Mouse (Mus musculus): Measurements from ENCODE around the gene Immp2l. TPM values are rescaled to one million over a fixed set of nuclear protein-coding genes. Genes with fewer than 3 reads are reported as not detected.

Gene Immp2l
- polyA plus RNA-seq, 1 experiment from 2014 or later, result 16.3 TPM

- H3K27ac ChIP-seq (ENCODE audit: low read length), result no peak overlapping the region
- 0 out of 2 replicates have a peak, but pooled peaks cover 3% of the 10 kb centered on the region for H3K9me3 ChIP-seq (replicated peaks; ENCODE audit: control insufficient read depth, low read length)
- H3K27me3 ChIP-seq (ENCODE audit: control insufficient read depth, insufficient read depth, low read length), result no peaks in the 10 kb centered on the region
- WGBS, result 87% methylated on average over 1 of the region's 1 CpGs
- no peak overlapping the region for H3K9ac ChIP-seq (ENCODE audit: low read length)
- ATAC-seq (ENCODE audit: insufficient read depth, low FRiP score), result no peak
- H3K4me3 ChIP-seq (replicated peaks; ENCODE audit: low read length), result no peak overlapping the region
- no peaks in the 10 kb centered on the region for H3K36me3 ChIP-seq (ENCODE audit: control insufficient read depth, insufficient read depth, low read length)
- no peaks in the 10 kb centered on the region for H3K4me1 ChIP-seq (ENCODE audit: control insufficient read depth, insufficient read depth, low read length)
- H3K4me2 ChIP-seq (ENCODE audit: low read depth, low read length), result no peak overlapping the region
These were observed 58.0 kb downstream of the Immp2l start for GRCm38 (mm10) chr12:41081843-41082242.

GRCm38 (mm10) chr12:41084370-41085089 is 60.6 kb downstream of the Immp2l start:
- Histone ChIP-seq H3K9me3 (replicated peaks; ENCODE audit: control insufficient read depth, low read length) (0 out of 2 replicates have a peak, but pooled peaks cover 3% of the 10 kb centered on the region), H3K27ac (ENCODE audit: low read length) (no peak overlapping the region), H3K9ac (ENCODE audit: low read length) (no peak overlapping the region), H3K27me3 (ENCODE audit: control insufficient read depth, insufficient read depth, low read length) (no peaks in the 10 kb centered on the region), H3K36me3 (ENCODE audit: control insufficient read depth, insufficient read depth, low read length) (no peaks in the 10 kb centered on the region), H3K4me2 (ENCODE audit: low read depth, low read length) (no peak overlapping the region), H3K4me3 (replicated peaks; ENCODE audit: low read length) (no peak overlapping the region), H3K4me1 (ENCODE audit: control insufficient read depth, insufficient read depth, low read length) (no peaks in the 10 kb centered on the region)
- WGBS, result 73% methylated on average over 2 of the region's 2 CpGs
- ATAC-seq (ENCODE audit: insufficient read depth, low FRiP score), result no peak

- Histone ChIP-seq H3K4me2 (ENCODE audit: low read depth, low read length) (no peak overlapping the region), H3K9me3 (replicated peaks; ENCODE audit: control insufficient read depth, low read length) (no peaks in the 10 kb centered on the region), H3K4me1 (ENCODE audit: control insufficient read depth, insufficient read depth, low read length) (no peaks in the 10 kb centered on the region), H3K9ac (ENCODE audit: low read length) (no peak overlapping the region), H3K27ac (ENCODE audit: low read length) (no peak overlapping the region), H3K36me3 (ENCODE audit: control insufficient read depth, insufficient read depth, low read length) (no peaks in the 10 kb centered on the region), H3K27me3 (ENCODE audit: control insufficient read depth, insufficient read depth, low read length) (no peaks in the 10 kb centered on the region), H3K4me3 (replicated peaks; ENCODE audit: low read length) (no peak overlapping the region)
- ATAC-seq (ENCODE audit: insufficient read depth, low FRiP score), result no peak
- WGBS, result 80% methylated on average over 5 of the region's 5 CpGs
These were observed 66.1 kb downstream of the Immp2l start for GRCm38 (mm10) chr12:41089931-41090366.

- Histone ChIP-seq H3K4me2 (ENCODE audit: low read depth, low read length) (no peak overlapping the region), H3K9ac (ENCODE audit: low read length) (no peak overlapping the region), H3K9me3 (replicated peaks; ENCODE audit: control insufficient read depth, low read length) (no peaks in the 10 kb centered on the region), H3K4me3 (replicated peaks; ENCODE audit: low read length) (no peak overlapping the region), H3K36me3 (ENCODE audit: control insufficient read depth, insufficient read depth, low read length) (no peaks in the 10 kb centered on the region), H3K27me3 (ENCODE audit: control insufficient read depth, insufficient read depth, low read length) (no peaks in the 10 kb centered on the region), H3K27ac (ENCODE audit: low read length) (no peak overlapping the region), H3K4me1 (ENCODE audit: control insufficient read depth, insufficient read depth, low read length) (no peaks in the 10 kb centered on the region)
- ATAC-seq (ENCODE audit: insufficient read depth, low FRiP score), result no peak
- 82% methylated on average over 2 of the region's 2 CpGs for WGBS
These were observed 66.9 kb downstream of the Immp2l start for GRCm38 (mm10) chr12:41090771-41091170.

GRCm38 (mm10) chr12:41091316-41091715 is 67.4 kb downstream of the Immp2l start:
- Histone ChIP-seq H3K9ac (ENCODE audit: low read length) (no peak overlapping the region), H3K4me1 (ENCODE audit: control insufficient read depth, insufficient read depth, low read length) (no peaks in the 10 kb centered on the region), H3K9me3 (replicated peaks; ENCODE audit: control insufficient read depth, low read length) (no peaks in the 10 kb centered on the region), H3K36me3 (ENCODE audit: control insufficient read depth, insufficient read depth, low read length) (no peaks in the 10 kb centered on the region), H3K4me3 (replicated peaks; ENCODE audit: low read length) (no peak overlapping the region), H3K27me3 (ENCODE audit: control insufficient read depth, insufficient read depth, low read length) (no peaks in the 10 kb centered on the region), H3K4me2 (ENCODE audit: low read depth, low read length) (no peak overlapping the region), H3K27ac (ENCODE audit: low read length) (no peak overlapping the region)
- WGBS, result 71% methylated on average over 2 of the region's 2 CpGs
- ATAC-seq (ENCODE audit: insufficient read depth, low FRiP score), result no peak

GRCm38 (mm10) chr12:41096045-41096444 is 72.2 kb downstream of the Immp2l start:
- Histone ChIP-seq H3K27me3 (ENCODE audit: control insufficient read depth, insufficient read depth, low read length) (no peaks in the 10 kb centered on the region), H3K4me3 (replicated peaks; ENCODE audit: low read length) (no peak overlapping the region), H3K4me1 (ENCODE audit: control insufficient read depth, insufficient read depth, low read length) (no peaks in the 10 kb centered on the region), H3K4me2 (ENCODE audit: low read depth, low read length) (no peak overlapping the region), H3K9ac (ENCODE audit: low read length) (no peak overlapping the region), H3K9me3 (replicated peaks; ENCODE audit: control insufficient read depth, low read length) (no peaks in the 10 kb centered on the region), H3K27ac (ENCODE audit: low read length) (no peak overlapping the region), H3K36me3 (ENCODE audit: control insufficient read depth, insufficient read depth, low read length) (no peaks in the 10 kb centered on the region)
- 73% methylated on average over 4 of the region's 4 CpGs for WGBS
- no peak for ATAC-seq (ENCODE audit: insufficient read depth, low FRiP score)

- Histone ChIP-seq H3K4me3 (replicated peaks; ENCODE audit: low read length) (no peak overlapping the region), H3K4me2 (ENCODE audit: low read depth, low read length) (no peak overlapping the region), H3K36me3 (ENCODE audit: control insufficient read depth, insufficient read depth, low read length) (no peaks in the 10 kb centered on the region), H3K27me3 (ENCODE audit: control insufficient read depth, insufficient read depth, low read length) (no peaks in the 10 kb centered on the region), H3K27ac (ENCODE audit: low read length) (no peak overlapping the region), H3K9ac (ENCODE audit: low read length) (no peak overlapping the region), H3K4me1 (ENCODE audit: control insufficient read depth, insufficient read depth, low read length) (no peaks in the 10 kb centered on the region), H3K9me3 (replicated peaks; ENCODE audit: control insufficient read depth, low read length) (no peaks in the 10 kb centered on the region)
- WGBS, result 43% methylated on average over 5 of the region's 5 CpGs
- ATAC-seq (ENCODE audit: insufficient read depth, low FRiP score), result no peak
These were observed 73.5 kb downstream of the Immp2l start for GRCm38 (mm10) chr12:41097406-41097805.

- Histone ChIP-seq H3K36me3 (ENCODE audit: control insufficient read depth, insufficient read depth, low read length) (no peaks in the 10 kb centered on the region), H3K4me2 (ENCODE audit: low read depth, low read length) (no peak overlapping the region), H3K4me1 (ENCODE audit: control insufficient read depth, insufficient read depth, low read length) (no peaks in the 10 kb centered on the region), H3K9me3 (replicated peaks; ENCODE audit: control insufficient read depth, low read length) (no peaks in the 10 kb centered on the region), H3K27me3 (ENCODE audit: control insufficient read depth, insufficient read depth, low read length) (no peaks in the 10 kb centered on the region), H3K4me3 (replicated peaks; ENCODE audit: low read length) (no peak overlapping the region), H3K9ac (ENCODE audit: low read length) (no peak overlapping the region), H3K27ac (ENCODE audit: low read length) (no peak overlapping the region)
- 44% methylated on average over 2 of the region's 2 CpGs for WGBS
- no peak for ATAC-seq (ENCODE audit: insufficient read depth, low FRiP score)
These were observed 85.1 kb downstream of the Immp2l start for GRCm38 (mm10) chr12:41109011-41109410.

GRCm38 (mm10) chr12:41111456-41111855 is 87.6 kb downstream of the Immp2l start:
- no peak overlapping the region for H3K27ac ChIP-seq (ENCODE audit: low read length)
- ATAC-seq (ENCODE audit: insufficient read depth, low FRiP score), result no peak
- no peak overlapping the region for H3K9ac ChIP-seq (ENCODE audit: low read length)
- no peak overlapping the region for H3K4me3 ChIP-seq (replicated peaks; ENCODE audit: low read length)
- 42% methylated on average over 1 of the region's 1 CpGs for WGBS
- H3K4me2 ChIP-seq (ENCODE audit: low read depth, low read length), result no peak overlapping the region
- no peaks in the 10 kb centered on the region for H3K9me3 ChIP-seq (replicated peaks; ENCODE audit: control insufficient read depth, low read length)
- H3K27me3 ChIP-seq (ENCODE audit: control insufficient read depth, insufficient read depth, low read length), result no peaks in the 10 kb centered on the region
- no peaks in the 10 kb centered on the region for H3K4me1 ChIP-seq (ENCODE audit: control insufficient read depth, insufficient read depth, low read length)
- no peaks in the 10 kb centered on the region for H3K36me3 ChIP-seq (ENCODE audit: control insufficient read depth, insufficient read depth, low read length)
